Mouse (Mus musculus): Measurements from ENCODE around the gene Sdk1. TPM values are rescaled to one million over a fixed set of nuclear protein-coding genes. Genes with fewer than 3 reads are reported as not detected.
A peak's percentile ranks its signal among the peaks of the same experiment; 100 is the strongest.

The Sdk1 gene
- total and polyA plus RNA-seq, 3 experiments = 0.33 to 1.0 (median 0.94) TPM

GRCm38 (mm10) chr5:142024448-142024847 is 783.2 kb downstream of the Sdk1 start:
- Histone ChIP-seq H3K27me3 (ENCODE audit: control insufficient read depth, insufficient read depth, low read length) (no peaks in the 10 kb centered on the region), H3K36me3 (ENCODE audit: control insufficient read depth, insufficient read depth, low read length) (no peaks in the 10 kb centered on the region), H3K4me1 (ENCODE audit: control insufficient read depth, insufficient read depth, low read length) (no peaks in the 10 kb centered on the region), H3K79me2 (replicated peaks; ENCODE audit: control insufficient read depth, insufficient read depth, low read length) (no peaks in the 10 kb centered on the region), H3K4me3 (no peak overlapping the region), H3K27ac (no peak overlapping the region), H3K9ac (ENCODE audit: low read depth, low read length) (no peak overlapping the region)
- peak; percentile 21 to 26 for DNase-seq
- TF ChIP-seq EP300 (IDR thresholded peaks at IDR 0.05; ENCODE audit: insufficient read depth, low read depth, low read length) = no peak
- no peak for TF ChIP-seq CTCF (IDR thresholded peaks at IDR 0.05)
- no peak for TF ChIP-seq POLR2A (IDR thresholded peaks at IDR 0.05; ENCODE audit: insufficient read depth, low read depth, low read length)
- 45% methylated on average over 12 of the region's 12 CpGs for WGBS
- intact Hi-C loops (cut with DNase I) = no loop called here

GRCm38 (mm10) chr5:142036536-142036935 is 795.2 kb downstream of the Sdk1 start:
- Histone ChIP-seq H3K27me3 (ENCODE audit: control insufficient read depth, insufficient read depth, low read length) (no peaks in the 10 kb centered on the region), H3K27ac (no peak overlapping the region), H3K4me3 (no peak overlapping the region), H3K4me1 (ENCODE audit: control insufficient read depth, insufficient read depth, low read length) (no peaks in the 10 kb centered on the region), H3K36me3 (ENCODE audit: control insufficient read depth, insufficient read depth, low read length) (no peaks in the 10 kb centered on the region), H3K79me2 (replicated peaks; ENCODE audit: control insufficient read depth, insufficient read depth, low read length) (no peaks in the 10 kb centered on the region), H3K9ac (ENCODE audit: low read depth, low read length) (no peak overlapping the region)
- no peak for DNase-seq
- WGBS = 84% methylated on average over 9 of the region's 9 CpGs
- TF ChIP-seq CTCF (IDR thresholded peaks at IDR 0.05) (no peak), EP300 (IDR thresholded peaks at IDR 0.05; ENCODE audit: insufficient read depth, low read depth, low read length) (no peak), POLR2A (IDR thresholded peaks at IDR 0.05; ENCODE audit: insufficient read depth, low read depth, low read length) (no peak)
- intact Hi-C loops (cut with DNase I) = no loop called here

- TF ChIP-seq POLR2A (IDR thresholded peaks at IDR 0.05; ENCODE audit: insufficient read depth, low read depth, low read length) (no peak), EP300 (IDR thresholded peaks at IDR 0.05; ENCODE audit: insufficient read depth, low read depth, low read length) (no peak), CTCF (IDR thresholded peaks at IDR 0.05) (no peak)
- intact Hi-C loops (cut with DNase I) = no loop called here
- 93% methylated on average over 6 of the region's 6 CpGs for WGBS
- H3K36me3 ChIP-seq (ENCODE audit: control insufficient read depth, insufficient read depth, low read length) = no peaks in the 10 kb centered on the region
- H3K27ac ChIP-seq = no peak overlapping the region
- no peak overlapping the region for H3K4me3 ChIP-seq
- H3K79me2 ChIP-seq (replicated peaks; ENCODE audit: control insufficient read depth, insufficient read depth, low read length) = no peaks in the 10 kb centered on the region
- H3K4me1 ChIP-seq (ENCODE audit: control insufficient read depth, insufficient read depth, low read length) = no peaks in the 10 kb centered on the region
- no peaks in the 10 kb centered on the region for H3K27me3 ChIP-seq (ENCODE audit: control insufficient read depth, insufficient read depth, low read length)
- DNase-seq = no peak
- H3K9ac ChIP-seq (ENCODE audit: low read depth, low read length) = no peak overlapping the region
Measured at GRCm38 (mm10) chr5:142039236-142039635, 797.9 kb downstream of the Sdk1 start.

GRCm38 (mm10) chr5:142039891-142040530 is 798.7 kb downstream of the Sdk1 start:
- no peaks in the 10 kb centered on the region for H3K36me3 ChIP-seq (ENCODE audit: control insufficient read depth, insufficient read depth, low read length)
- H3K79me2 ChIP-seq (replicated peaks; ENCODE audit: control insufficient read depth, insufficient read depth, low read length) = no peaks in the 10 kb centered on the region
- H3K27me3 ChIP-seq (ENCODE audit: control insufficient read depth, insufficient read depth, low read length) = no peaks in the 10 kb centered on the region
- H3K4me1 ChIP-seq (ENCODE audit: control insufficient read depth, insufficient read depth, low read length) = no peaks in the 10 kb centered on the region
- H3K4me3 ChIP-seq = no peak overlapping the region
- TF ChIP-seq CTCF (IDR thresholded peaks at IDR 0.05) (no peak), EP300 (IDR thresholded peaks at IDR 0.05; ENCODE audit: insufficient read depth, low read depth, low read length) (no peak), POLR2A (IDR thresholded peaks at IDR 0.05; ENCODE audit: insufficient read depth, low read depth, low read length) (no peak)
- WGBS = 85% methylated on average over 4 of the region's 4 CpGs
- no peak overlapping the region for H3K9ac ChIP-seq (ENCODE audit: low read depth, low read length)
- H3K27ac ChIP-seq = no peak overlapping the region
- no peak for DNase-seq
- intact Hi-C loops (cut with DNase I) = no loop called here

GRCm38 (mm10) chr5:142041226-142041802 is 800.0 kb downstream of the Sdk1 start:
- WGBS = 75% methylated on average over 8 of the region's 8 CpGs
- intact Hi-C loops (cut with DNase I) = no loop called here
- Histone ChIP-seq H3K27me3 (ENCODE audit: control insufficient read depth, insufficient read depth, low read length) (no peaks in the 10 kb centered on the region), H3K27ac (no peak overlapping the region), H3K36me3 (ENCODE audit: control insufficient read depth, insufficient read depth, low read length) (no peaks in the 10 kb centered on the region), H3K79me2 (replicated peaks; ENCODE audit: control insufficient read depth, insufficient read depth, low read length) (no peaks in the 10 kb centered on the region), H3K9ac (ENCODE audit: low read depth, low read length) (no peak overlapping the region), H3K4me3 (no peak overlapping the region), H3K4me1 (ENCODE audit: control insufficient read depth, insufficient read depth, low read length) (no peaks in the 10 kb centered on the region)
- no peak for TF ChIP-seq CTCF (IDR thresholded peaks at IDR 0.05)
- TF ChIP-seq EP300 (IDR thresholded peaks at IDR 0.05; ENCODE audit: insufficient read depth, low read depth, low read length) = no peak
- TF ChIP-seq POLR2A (IDR thresholded peaks at IDR 0.05; ENCODE audit: insufficient read depth, low read depth, low read length) = no peak
- DNase-seq = no peak

GRCm38 (mm10) chr5:142061781-142062180 is 820.5 kb downstream of the Sdk1 start:
- no peak overlapping the region for H3K27ac ChIP-seq
- intact Hi-C loops (cut with DNase I) = no loop called here
- no peaks in the 10 kb centered on the region for H3K27me3 ChIP-seq (ENCODE audit: control insufficient read depth, insufficient read depth, low read length)
- no peak for DNase-seq
- H3K79me2 ChIP-seq (replicated peaks; ENCODE audit: control insufficient read depth, insufficient read depth, low read length) = no peaks in the 10 kb centered on the region
- H3K4me3 ChIP-seq = no peak overlapping the region
- TF ChIP-seq EP300 (IDR thresholded peaks at IDR 0.05; ENCODE audit: insufficient read depth, low read depth, low read length) (no peak), POLR2A (IDR thresholded peaks at IDR 0.05; ENCODE audit: insufficient read depth, low read depth, low read length) (no peak), CTCF (IDR thresholded peaks at IDR 0.05) (no peak)
- H3K36me3 ChIP-seq (ENCODE audit: control insufficient read depth, insufficient read depth, low read length) = no peaks in the 10 kb centered on the region
- H3K4me1 ChIP-seq (ENCODE audit: control insufficient read depth, insufficient read depth, low read length) = no peaks in the 10 kb centered on the region
- WGBS = 81% methylated on average over 4 of the region's 4 CpGs
- H3K9ac ChIP-seq (ENCODE audit: low read depth, low read length) = no peak overlapping the region

Measured in heart, adult 2 months (tissue).